Mouse (Mus musculus) left cerebral cortex, postnatal 4 days (tissue): ENCODE measurements around the gene Mex3d. TPM values are rescaled to one million over a fixed set of nuclear protein-coding genes. Genes with fewer than 3 reads are reported as not detected.
"Not testable (repeated sequence)": the region's sequence is repeated elsewhere in the genome, so short reads cannot be mapped to it uniquely, and the experiment has no call there.

ENCODE experiments used
- DNase-seq: peaks from one replicate; pipeline ENCODE4 v3.0.0-alpha.2; 2022
- intact Hi-C: fragments of 180-260 bp; cut with DNase I; formaldehyde crosslinking; loops from one replicate; pipeline ENCODE4 v1.15.1; 2025
- total RNA-seq, 2 experiments: library from RNA; stranded (reverse); gene quantifications; 2 replicates each; pipeline ENCODE4 v1.2.3; 2021

The Mex3d gene
- total RNA-seq, 2 experiments from 2014 or later = 75.5 to 80.1 TPM

DNA sequence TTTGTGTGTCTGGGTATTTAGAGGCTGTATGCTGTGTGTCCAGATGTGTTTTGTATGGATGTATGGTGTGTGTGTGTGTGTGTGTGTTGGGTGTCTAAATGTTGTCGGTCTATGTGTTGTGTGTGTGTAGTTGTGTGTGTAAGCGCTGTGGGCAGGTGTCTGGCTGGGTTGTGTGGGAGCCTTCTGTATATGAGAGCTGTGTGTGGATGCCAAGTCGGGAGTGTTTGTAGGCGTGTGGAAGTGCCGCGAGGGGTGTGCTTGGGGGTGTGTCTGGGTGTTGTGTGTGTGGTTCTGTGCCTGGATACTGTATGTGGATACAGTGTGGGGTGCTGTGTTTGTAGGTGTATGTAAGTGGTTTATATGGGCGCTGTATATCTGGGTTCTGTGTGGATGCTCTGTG, 30.1 kb downstream of the Mex3d start:
- intact Hi-C loops = no loop called here
- DNase-seq = no peak

DNA sequence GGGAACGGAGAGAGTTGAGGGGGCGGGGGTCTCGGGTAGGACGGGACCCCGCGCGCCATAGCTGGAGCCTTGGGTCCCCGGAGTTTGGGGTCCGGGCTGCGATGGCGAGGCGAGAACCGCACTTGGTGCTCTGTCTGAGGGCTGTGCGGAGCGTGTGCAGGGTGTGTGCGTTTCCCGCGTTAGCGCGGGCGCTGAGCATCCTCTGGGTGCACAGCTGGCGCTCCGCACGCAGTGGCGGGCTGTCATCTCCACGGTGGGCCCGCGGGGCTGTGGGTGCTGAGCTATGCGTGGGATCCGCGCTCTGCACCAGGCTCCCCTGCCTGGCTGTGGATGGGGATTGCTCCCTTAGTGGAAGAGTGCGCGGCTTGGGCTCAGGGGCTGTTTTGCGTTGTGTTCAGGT, 30.7 kb downstream of the Mex3d start:
- intact Hi-C loops = no loop called here
- no peak for DNase-seq

DNA sequence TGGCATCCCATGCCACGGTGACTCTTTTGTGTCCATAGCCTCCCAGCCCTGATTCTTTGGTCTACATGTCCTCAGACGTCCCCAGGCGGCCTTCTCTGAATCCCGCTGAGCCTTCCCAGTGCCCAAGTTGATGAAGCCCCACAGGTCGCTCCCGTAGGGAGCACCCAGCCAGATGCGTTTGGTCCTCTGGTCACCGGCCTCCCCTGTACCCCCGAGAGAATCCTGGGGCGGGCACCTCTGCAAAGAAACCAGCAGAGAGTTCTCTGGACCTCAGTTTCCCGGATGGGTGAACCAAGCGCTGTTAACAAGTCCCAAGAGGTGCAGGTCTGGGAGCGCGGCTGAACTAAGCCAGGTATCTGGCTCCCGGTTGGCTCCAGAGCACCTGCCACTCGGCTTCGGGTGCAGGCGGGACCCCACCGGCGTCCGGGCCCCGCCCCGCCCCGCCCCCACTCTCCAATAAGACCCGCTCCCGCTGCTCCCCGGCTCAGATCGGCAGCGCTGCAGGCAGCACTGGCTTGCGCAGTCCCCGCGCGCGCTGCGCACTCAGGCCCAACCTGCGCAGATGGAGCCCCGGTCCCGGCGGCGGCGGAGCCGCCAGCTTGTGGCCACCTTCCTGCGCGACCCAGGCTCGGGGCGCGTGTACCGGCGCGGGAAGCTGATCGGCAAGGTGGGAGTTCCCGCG, 31.3 kb downstream of the Mex3d start, which contains the start of gene Plk5:
Plk5 (plus strand) TSS at position 459 of the 682 bp plus-strand sequence.
- intact Hi-C loops = no loop called here
- DNase-seq = no peak

DNA sequence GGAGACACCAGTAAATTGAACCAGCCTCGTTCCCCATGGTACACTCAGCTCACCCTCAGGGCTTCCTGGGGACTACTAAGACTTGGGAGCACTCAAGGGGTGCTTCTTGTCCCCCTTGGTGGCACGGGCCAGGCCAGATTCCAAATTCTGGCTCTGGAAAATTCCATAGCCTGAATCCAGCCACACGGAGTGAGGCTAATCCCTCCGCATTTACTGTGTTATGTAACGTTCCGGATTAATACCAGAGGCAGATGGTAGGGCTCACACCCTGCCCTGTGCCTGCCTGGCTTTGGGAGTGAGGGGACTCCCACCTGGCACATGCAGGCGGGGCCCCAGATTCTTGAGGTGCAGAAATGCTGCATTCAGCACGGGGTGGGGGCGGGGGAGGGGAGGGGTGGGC, 32.0 kb downstream of the Mex3d start:
- intact Hi-C loops = no loop called here
- DNase-seq = no peak

DNA sequence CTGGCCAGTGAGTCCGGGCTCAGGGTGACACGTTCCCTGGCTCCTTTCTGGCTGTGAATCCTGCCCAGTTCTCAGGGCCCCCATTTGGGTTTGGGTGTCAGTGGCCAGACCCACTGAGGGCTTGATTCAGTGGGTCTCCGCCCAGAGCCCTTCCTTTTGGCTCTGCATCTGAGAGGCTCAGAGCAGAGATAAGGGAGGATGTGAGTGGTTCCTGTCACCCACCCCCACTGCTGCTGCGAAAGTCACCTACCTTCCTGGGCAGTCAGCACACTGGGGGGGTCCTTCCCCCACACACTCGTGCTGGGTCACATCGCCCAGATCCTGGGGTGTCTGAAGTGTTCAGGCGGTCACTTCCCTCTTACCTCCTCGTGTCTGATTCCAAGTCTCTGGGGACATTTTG, 34.7 kb downstream of the Mex3d start:
- no peak for DNase-seq
- intact Hi-C loops = no loop called here

DNA sequence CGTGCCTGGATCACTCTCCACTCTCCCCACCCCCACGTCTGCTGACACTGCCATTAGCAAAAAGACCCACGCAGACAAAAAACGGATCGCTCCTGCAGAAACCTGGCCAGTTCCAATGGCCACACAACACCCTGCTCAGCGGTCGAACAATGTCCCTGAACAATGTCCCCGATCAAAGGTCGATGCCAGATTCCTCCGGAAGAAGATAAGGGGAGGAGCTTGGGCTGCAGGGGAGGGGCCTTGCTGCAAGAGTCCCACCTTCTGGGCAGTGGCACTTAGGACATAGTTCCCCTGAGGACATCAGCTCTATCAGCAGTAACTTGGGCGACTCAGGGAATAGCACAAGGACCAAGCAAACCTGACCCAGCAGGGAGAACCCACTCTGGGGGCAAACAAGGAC, 35.6 kb downstream of the Mex3d start:
- DNase-seq = no peak
- intact Hi-C loops = no loop called here

DNA sequence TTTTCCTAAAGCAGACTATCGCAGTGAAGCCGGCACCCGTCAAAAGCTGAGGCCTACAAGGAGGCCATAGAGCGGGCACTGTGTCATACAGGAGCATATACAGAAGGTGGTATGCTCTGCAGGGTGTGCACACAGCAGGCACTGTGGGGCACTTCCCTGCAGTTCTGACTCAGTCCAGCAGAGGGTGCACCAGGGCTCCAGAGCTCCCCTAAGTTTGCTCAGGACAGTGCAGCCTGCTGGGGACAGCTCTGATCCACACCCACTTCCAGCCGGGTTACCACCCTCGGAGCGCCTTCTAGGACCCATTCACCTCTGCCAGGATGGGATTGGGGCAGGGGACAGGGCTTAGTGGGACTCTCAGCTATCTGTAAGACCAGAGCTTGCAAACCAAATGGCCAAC, 37.2 kb downstream of the Mex3d start:
- DNase-seq = peak; percentile 84
- intact Hi-C loops = no loop called here

DNA sequence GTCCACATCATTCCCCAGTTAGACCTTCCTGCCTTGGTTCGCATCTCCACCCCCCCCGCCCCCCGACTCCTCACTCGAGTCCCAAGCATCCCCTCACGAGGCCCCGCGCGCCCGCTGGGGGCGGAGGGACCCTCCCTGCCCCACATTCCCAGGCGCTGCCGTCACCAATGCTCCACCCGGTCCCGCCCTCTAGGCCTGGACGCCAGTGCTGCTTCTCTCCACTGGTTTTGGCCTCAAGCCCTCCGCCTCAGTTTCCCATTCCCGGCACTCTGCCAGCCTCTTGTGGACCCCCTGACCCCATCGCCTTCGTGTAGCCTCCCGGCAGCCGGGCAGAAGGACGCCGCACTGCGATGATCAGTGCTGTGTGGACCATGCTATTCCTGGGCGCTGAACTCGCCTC, 38.5 kb downstream of the Mex3d start:
- intact Hi-C loops = no loop called here
- DNase-seq = no peak

DNA sequence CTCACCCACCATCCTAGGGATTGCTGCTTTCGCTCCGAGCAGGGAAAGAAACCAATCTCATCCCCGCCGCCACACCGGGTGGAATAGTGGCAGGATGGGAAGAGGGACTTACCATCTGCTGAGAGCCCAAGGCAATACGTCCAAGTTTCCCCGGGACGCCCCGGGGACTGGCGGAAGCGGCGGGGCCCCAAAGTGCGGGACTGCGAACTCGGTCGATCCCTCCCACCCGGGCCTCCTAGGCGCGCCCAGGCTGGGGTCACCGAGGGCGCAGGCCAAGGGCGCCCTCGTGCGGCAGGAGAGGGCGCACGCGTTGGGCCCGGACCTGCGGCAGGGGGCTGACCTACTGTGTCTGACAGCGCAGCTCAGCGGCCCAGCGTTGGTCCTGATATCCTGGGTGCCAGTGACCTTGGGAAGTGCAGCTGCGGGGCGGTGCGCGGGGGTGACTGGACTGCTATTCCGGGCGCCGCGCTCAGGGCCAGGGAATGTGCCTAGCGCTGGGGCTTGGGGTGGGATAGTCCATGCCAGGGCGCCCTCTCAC, 39.1 kb downstream of the Mex3d start, which contains the start of gene Adamtsl5:
Adamtsl5 (minus strand) TSS at position 169 of the 538 bp plus-strand sequence.
- DNase-seq = no peak
- intact Hi-C loops = no loop called here

DNA sequence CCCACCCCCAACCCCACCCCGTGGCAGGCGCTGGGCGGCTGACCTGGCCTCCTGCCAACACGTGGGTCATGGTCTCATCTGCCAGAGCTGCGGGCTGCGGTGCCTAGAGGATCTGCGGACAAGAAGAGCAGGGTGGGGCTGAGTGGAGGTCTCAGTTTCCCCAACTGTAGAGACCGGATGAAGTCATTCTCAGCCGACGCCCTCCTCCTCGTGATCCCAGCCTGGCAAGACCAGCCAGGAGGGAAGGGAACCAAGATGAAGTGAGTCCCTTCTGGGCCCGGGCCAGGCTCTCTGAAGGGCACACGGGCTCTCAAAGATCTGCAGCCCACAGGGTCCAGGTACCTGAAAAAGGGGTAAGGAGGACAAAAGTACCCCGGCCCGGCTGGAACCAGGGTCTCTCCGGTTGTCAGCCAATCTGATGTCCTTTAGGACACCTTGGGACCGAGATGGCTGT, 39.9 kb downstream of the Mex3d start:
- DNase-seq = no peak
- intact Hi-C loops = no loop called here

DNA sequence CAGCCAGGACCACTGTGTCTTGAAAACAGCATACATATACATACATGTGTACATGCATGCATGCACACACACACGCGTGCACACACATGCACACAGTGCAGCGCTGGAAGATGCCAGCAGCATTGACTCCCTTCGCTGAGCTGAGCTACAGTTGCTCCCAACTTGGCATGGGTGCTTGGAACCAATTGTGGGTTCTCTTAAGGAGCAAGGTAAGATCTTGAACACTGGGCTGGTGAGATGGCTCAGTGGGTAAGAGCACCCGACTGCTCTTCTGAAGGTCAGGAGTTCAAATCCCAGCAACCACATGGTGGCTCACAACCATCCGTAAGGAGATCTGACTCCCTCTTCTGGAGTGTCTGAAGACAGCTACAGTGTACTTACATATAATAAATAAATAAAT, 41.5 kb downstream of the Mex3d start:
- DNase-seq, intact Hi-C loops: not testable (repeated sequence)

DNA sequence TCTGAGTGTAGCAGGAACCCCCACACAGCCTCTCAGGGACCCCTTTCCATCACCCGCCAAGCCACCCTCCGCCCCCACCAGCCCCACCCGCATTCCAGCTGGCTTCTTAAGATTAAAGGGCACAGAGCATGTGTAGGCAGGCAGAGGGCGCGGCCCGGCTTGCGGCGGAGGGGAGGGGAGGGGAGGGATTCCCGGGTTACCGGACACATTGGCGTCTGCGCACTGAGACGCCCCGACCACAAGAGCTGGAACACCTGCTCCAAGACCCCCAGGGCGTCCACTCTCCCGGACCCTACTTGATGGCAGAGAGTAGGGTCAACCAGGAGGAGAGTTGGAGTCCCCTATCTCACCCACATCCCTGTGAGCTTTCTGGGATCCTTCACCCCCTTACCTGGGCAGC, 42.3 kb downstream of the Mex3d start:
- no peak for DNase-seq
- intact Hi-C loops = no loop called here

DNA sequence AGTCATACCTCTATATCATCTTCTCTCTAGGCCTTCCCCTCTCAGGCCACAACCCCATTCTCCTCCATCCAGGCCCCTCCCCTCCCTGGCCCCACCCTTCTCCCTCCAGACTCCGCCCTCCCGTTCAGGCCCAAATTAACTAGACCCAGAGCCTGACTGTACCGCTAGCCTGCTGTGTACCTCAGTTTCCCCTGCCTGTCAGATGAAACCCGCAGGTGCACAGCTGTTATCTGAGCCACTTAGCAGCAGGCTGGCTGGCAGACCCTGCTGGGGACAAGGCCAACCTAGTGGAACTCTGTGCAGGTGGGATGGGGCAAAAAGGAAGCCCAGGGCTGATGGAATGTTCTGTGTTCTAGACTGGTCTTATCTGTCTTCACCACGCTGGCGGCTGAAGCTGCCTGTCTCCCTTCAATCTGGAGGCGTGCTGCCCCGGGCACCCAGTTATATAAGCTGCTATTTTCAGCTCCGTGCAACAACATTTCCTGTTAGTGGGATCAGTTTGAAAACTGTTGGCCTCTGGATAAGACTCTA, 43.3 kb downstream of the Mex3d start:
- DNase-seq = no peak
- intact Hi-C loops = loop anchor here (5.0 kb wide), 1 partner anchor 33 kb away; no protein-coding TSS in a partner anchor

DNA sequence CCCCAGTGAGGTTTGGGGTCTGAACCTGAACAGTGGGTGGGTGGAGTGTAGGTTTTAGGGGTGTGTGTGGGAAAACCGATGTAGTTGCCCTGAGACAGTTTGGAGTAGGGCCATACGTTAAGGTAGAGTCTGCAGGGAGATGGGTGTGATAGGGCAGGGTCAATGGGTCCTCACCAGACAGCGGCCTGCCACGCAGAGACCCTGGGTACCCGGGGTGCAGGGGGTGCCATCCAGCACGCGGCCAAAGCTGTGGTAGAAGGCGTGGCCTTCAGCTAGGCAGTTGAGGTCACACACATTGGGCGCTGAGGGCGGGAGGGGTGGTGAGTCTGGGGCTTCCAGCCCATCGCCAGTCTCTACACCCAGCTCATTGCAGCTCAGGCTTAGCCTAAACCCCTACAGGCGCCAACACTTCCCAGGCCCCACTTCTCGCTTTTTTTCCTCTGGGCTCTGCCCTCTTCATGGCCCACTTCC, 44.0 kb downstream of the Mex3d start:
- no peak for DNase-seq
- intact Hi-C loops = loop anchor here (5.0 kb wide), 1 partner anchor 34 kb away; no protein-coding TSS in a partner anchor

DNA sequence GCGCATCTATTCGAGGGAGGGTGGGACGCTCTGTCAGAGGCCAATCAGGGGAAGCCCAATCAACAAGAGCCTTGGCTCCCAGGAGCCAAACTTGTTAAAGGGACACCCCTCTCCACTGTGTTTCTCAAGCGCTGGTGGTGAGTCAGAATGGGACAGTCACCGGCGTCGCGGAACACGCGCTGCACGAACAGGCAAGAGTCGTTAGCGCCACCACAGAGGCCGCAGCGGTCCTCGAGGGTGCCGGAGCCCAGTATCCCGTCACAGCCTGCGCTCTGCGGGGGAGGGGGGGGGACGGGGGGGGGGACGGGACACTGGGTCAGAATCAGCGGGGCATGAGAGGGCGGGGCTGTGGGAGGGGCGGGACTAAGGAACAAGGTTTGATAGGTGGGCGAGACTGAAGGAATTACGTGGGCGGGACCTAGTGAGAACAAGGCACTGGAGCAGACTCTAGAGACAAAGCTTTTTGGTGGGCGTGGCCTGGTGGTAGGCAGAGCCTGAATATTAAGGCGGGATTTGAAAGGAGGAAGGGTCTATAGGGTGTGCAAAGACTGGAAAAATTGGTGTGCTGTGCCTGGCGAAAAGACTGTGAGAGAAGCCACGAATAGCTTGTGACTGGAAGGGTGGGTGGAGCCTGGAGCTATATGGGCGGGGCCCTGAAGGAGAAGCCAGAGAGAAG, 44.6 kb downstream of the Mex3d start:
- intact Hi-C loops = loop anchor here (5.0 kb wide), 1 partner anchor 34 kb away; no protein-coding TSS in a partner anchor
- DNase-seq = no peak

DNA sequence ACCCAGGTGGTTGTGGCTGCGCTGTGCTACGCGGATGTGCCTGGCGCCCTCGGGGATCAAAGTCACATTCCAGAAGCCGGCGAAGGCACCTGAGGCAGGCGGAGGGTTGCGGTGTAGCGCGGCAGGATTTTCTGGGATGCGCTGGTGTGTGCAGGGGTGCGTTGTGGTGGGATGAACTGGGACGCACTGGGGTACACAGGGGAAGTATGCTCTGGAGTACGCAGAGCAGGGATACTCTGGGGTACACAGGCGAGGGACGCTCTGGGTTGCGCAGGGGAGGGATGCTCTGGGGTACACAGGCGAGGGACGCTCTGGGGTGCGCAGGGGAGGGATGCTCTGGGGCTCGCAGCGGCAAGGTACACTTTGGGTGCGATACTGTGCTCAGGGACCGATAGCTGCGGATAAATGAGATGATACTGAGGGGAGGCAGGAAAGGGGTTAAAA, 45.1 kb downstream of the Mex3d start:
- DNase-seq = no peak

DNA sequence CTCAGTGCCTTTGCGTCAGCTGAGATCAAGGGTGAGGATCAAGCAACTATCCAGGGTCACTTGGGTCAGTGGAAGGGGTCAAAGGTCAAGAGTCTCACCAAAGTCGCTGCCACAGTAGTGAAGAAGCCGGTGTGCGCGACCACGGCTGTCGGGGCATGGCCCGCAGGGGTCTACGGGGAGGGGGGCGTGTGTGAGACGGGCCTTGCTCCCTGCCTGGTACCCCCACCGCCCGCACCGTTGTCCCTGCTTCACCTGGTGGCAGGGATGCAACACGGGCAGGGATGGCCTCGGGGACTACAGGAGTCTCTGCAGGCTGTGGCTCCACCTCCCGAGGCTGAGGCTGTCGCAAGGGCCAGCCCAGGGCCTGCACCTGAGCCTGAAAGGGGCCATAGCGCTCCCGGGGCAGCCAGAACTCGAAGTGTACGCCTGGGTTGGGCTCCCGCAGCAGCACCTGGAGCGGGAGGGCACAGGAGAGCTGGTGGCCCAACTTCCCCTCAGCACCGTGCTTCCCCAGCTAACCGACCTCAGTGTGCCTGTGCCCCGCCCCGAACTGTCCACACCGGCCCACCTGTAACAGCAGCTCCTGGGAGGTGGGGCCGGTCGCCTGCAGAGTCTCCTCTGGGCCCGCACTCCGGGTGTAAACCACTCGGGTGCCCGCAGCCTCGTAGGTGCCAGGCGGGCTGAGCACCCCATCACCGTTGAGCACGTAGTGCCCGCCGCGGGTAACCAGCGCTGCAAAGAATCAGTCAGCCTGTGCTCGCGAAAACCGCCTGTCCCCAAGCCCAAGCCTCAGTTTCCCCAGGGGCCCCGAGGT, 45.8 kb downstream of the Mex3d start:
- intact Hi-C loops = loop anchor here (5.0 kb wide), 1 partner anchor 36 kb away; no protein-coding TSS in a partner anchor
- DNase-seq = no peak

More for the DNA sequence above, 45.1 kb downstream of the Mex3d start:
- intact Hi-C loops = loop anchor here (5.0 kb wide), 1 partner anchor 35 kb away; no protein-coding TSS in a partner anchor

DNA sequence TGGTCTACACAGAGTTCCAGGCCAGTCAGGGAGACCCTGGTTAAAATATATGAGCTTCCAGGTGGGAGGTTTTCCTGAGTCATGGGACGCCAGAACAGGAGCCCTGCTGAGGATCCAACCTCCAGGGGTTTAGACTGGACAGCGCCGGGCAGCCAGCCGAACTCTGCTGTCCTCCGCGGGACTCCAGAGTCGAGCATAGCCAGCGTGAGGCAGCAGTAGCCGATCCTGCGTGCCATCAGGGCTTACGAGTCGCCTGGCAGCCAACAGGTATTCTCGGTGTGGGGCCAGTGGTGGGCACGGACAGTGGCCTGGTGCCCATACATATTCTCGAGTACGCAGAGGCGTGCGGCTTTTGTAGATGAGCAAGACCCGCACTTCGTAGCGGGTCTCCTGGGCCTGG, 46.4 kb downstream of the Mex3d start:
- intact Hi-C loops = loop anchor here (5.0 kb wide), 1 partner anchor 36 kb away; no protein-coding TSS in a partner anchor
- no peak for DNase-seq

DNA sequence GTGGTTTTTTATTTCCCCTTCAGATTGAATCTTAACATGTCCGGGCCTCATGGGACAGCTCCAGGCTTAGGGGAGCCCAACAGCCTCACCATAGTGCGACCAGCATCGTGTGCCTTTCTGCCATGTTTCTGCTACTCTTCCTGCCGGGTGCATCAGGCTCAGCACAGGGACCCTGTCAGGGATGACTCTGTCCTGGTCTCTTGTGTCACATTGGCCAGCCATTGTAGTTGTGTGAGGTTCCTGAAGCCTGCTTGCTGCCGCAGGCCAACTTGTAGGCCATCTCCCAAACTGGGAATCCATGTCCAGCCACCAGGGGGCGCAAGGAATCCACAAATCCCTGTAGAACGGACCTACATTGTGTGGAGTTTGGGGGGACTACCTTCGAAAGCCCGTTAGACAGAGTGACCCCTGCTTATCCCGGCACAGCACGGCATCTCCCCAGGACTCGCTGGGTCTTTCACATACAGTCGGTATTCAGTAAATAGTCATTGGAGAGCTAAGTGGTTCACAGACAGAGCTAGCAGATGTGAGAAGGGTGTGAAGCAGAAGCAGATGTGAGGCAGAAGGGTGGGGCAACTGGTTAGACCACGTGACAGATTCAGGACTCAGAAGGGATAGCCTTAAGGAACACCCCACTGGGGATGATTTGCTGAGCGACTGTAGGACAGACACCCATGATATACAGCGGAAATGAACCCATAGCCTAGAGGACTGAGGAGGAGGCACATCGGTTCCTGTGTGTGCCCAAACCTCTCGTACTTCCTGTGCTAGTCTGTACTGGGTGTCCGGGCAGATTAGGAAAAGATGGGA, 47.3 kb downstream of the Mex3d start:
- DNase-seq = peak; percentile 91
- intact Hi-C loops = loop anchor here (5.0 kb wide), 1 partner anchor 37 kb away; no protein-coding TSS in a partner anchor
